In genomic region chr7:100234264-100234885, GRCm38 (mm10) we compare ENCODE assay signal across 8 mouse cellular contexts. TPM values are rescaled to one million over a fixed set of nuclear protein-coding genes. Genes with fewer than 3 reads are reported as not detected.
DNase-seq lines count a peak whose midpoint lies in the region; ATAC-seq lines count a peak whose summit lies in the region.

No protein-coding gene starts in this region.

- peak; percentile 51; the same call in 1 of the 2 replicates for ATAC-seq in hindbrain, embryonic 14.5 days (ENCODE audit: low FRiP score)
- ATAC-seq in hindbrain, embryonic 13.5 days (ENCODE audit: low FRiP score): no peak
- peak; percentile 84 for ATAC-seq in activated CD4-positive, CD25-positive, alpha-beta regulatory T cell, adult 4 months
- ATAC-seq in embryonic facial prominence, embryonic 14.5 days (ENCODE audit: low read depth): no peak

- H3K4me2 ChIP-seq in hindbrain, embryonic 14.5 days (replicated peaks): no peak overlapping the region
- H3K4me2 ChIP-seq in hindbrain, embryonic 13.5 days: no peak overlapping the region
- no peak overlapping the region for H3K4me2 ChIP-seq in embryonic facial prominence, embryonic 14.5 days (ENCODE audit: low read depth, low read length)

- DNase-seq in hindbrain, embryonic 14.5 days (ENCODE audit: low spot score): peak; percentile 64
- peak; percentile 58 for DNase-seq in CD4-positive helper T cell, adult 2 months (ENCODE audit: low read depth, low spot score)
- DNase-seq in embryonic facial prominence, embryonic 14.5 days (ENCODE audit: low spot score): peak; percentile 53
- peak; percentile 39 for DNase-seq in large intestine, adult 2 months (ENCODE audit: low read depth, low spot score)
- DNase-seq in naive thymus-derived CD4-positive, alpha-beta T cell, adult 2 months (ENCODE audit: low read depth): peak; percentile 74
- DNase-seq in neural tube, embryonic 10.5 days (ENCODE audit: extremely low spot score, low spot score): no peak

- WGBS in hindbrain, embryonic 14.5 days: 60% methylated on average over 7 of the region's 7 CpGs
- WGBS in hindbrain, embryonic 13.5 days: 60% methylated on average over 7 of the region's 7 CpGs
- 62% methylated on average over 7 of the region's 7 CpGs for WGBS in embryonic facial prominence, embryonic 14.5 days
- WGBS in large intestine, adult 2 months: 55% methylated on average over 7 of the region's 7 CpGs

- H3K9me3 ChIP-seq in hindbrain, embryonic 14.5 days (ENCODE audit: control insufficient read depth, low read length): no peaks in the 10 kb centered on the region
- H3K9me3 ChIP-seq in hindbrain, embryonic 13.5 days: no peaks in the 10 kb centered on the region
- H3K9me3 ChIP-seq in embryonic facial prominence, embryonic 14.5 days (ENCODE audit: control insufficient read depth, low read length): no peaks in the 10 kb centered on the region

- no peaks in the 10 kb centered on the region for H3K27me3 ChIP-seq in hindbrain, embryonic 14.5 days (ENCODE audit: control insufficient read depth, insufficient read depth, low read length)
- H3K27me3 ChIP-seq in hindbrain, embryonic 13.5 days: no peaks in the 10 kb centered on the region
- H3K27me3 ChIP-seq in embryonic facial prominence, embryonic 14.5 days (replicated peaks; ENCODE audit: control insufficient read depth, insufficient read depth, low read length): no peaks in the 10 kb centered on the region

- no peak overlapping the region for H3K27ac ChIP-seq in hindbrain, embryonic 14.5 days
- no peak overlapping the region for H3K27ac ChIP-seq in hindbrain, embryonic 13.5 days
- H3K27ac ChIP-seq in embryonic facial prominence, embryonic 14.5 days (replicated peaks; ENCODE audit: low read depth, low read length): no peak overlapping the region

- H3K36me3 ChIP-seq in hindbrain, embryonic 14.5 days (replicated peaks; ENCODE audit: control insufficient read depth, insufficient read depth): no peaks in the 10 kb centered on the region
- no peaks in the 10 kb centered on the region for H3K36me3 ChIP-seq in hindbrain, embryonic 13.5 days
- no peaks in the 10 kb centered on the region for H3K36me3 ChIP-seq in embryonic facial prominence, embryonic 14.5 days (ENCODE audit: control insufficient read depth, insufficient read depth, low read length)

- H3K4me3 ChIP-seq in hindbrain, embryonic 14.5 days (replicated peaks; ENCODE audit: low read length): no peak overlapping the region
- H3K4me3 ChIP-seq in hindbrain, embryonic 13.5 days: no peak overlapping the region
- no peak overlapping the region for H3K4me3 ChIP-seq in embryonic facial prominence, embryonic 14.5 days (ENCODE audit: low read depth, low read length)

- peaks cover 12% of the 10 kb centered on the region; the same call in 1 of the 2 replicates for H3K4me1 ChIP-seq in hindbrain, embryonic 14.5 days (replicated peaks; ENCODE audit: control insufficient read depth, insufficient read depth, low read length)
- peaks cover 21% of the 10 kb centered on the region for H3K4me1 ChIP-seq in hindbrain, embryonic 13.5 days (replicated peaks)
- peaks cover 4% of the 10 kb centered on the region; the same call in 1 of the 2 replicates for H3K4me1 ChIP-seq in embryonic facial prominence, embryonic 14.5 days (ENCODE audit: control insufficient read depth, insufficient read depth, low read length)

- no peak overlapping the region for H3K9ac ChIP-seq in hindbrain, embryonic 14.5 days
- H3K9ac ChIP-seq in hindbrain, embryonic 13.5 days: no peak overlapping the region
- H3K9ac ChIP-seq in embryonic facial prominence, embryonic 14.5 days (ENCODE audit: low read depth, low read length): no peak overlapping the region

RNA-seq across cellular contexts. Expression of gene Pgm2l1, which starts 7.2 kb away (rescaled TPM):
- polyA plus RNA-seq in hindbrain, embryonic 14.5 days (2014; fragmentation: Nextera tagmentation; extraction: Ambion mirVana): 29.0 and 29.1 TPM in 2 replicates
- polyA plus RNA-seq in hindbrain, embryonic 13.5 days (2015; fragmentation: Nextera tagmentation; extraction: Ambion mirVana): 21.0 and 21.4 TPM in 2 replicates
- 1 to 10 TPM; 3.7 to 3.8 TPM for polyA plus RNA-seq in activated CD4-positive, CD25-positive, alpha-beta regulatory T cell, adult 4 months (2017; shearing (Covaris generic))
- 3.8 and 4.1 TPM in 2 replicates for polyA plus RNA-seq in embryonic facial prominence, embryonic 14.5 days (2014; fragmentation: Nextera tagmentation; extraction: Ambion mirVana)
- 1.2 and 2.6 TPM in 2 replicates for polyA plus RNA-seq in large intestine, adult 2 months (2012; rRNA removed)

RNA-seq across cellular contexts. Expression of gene P4ha3, which starts 50.9 kb away (rescaled TPM):
- 10.5 and 12.6 TPM in 2 replicates for polyA plus RNA-seq in hindbrain, embryonic 14.5 days (2014; fragmentation: Nextera tagmentation; extraction: Ambion mirVana)
- 5.9 and 6.4 TPM in 2 replicates for polyA plus RNA-seq in hindbrain, embryonic 13.5 days (2015; fragmentation: Nextera tagmentation; extraction: Ambion mirVana)
- polyA plus RNA-seq in activated CD4-positive, CD25-positive, alpha-beta regulatory T cell, adult 4 months (2017; shearing (Covaris generic)): under 1 TPM in 1 of 2 experiments, not detected in 1; 0.26 TPM
- polyA plus RNA-seq in embryonic facial prominence, embryonic 14.5 days (2014; fragmentation: Nextera tagmentation; extraction: Ambion mirVana): 24.5 and 26.0 TPM in 2 replicates
- 0.36 and 0.42 TPM in 2 replicates for polyA plus RNA-seq in large intestine, adult 2 months (2012; rRNA removed)

RNA-seq across cellular contexts. Expression of gene Kcne3, which starts 58.1 kb away (rescaled TPM):
- 0.30 and 0.50 TPM in 2 replicates for polyA plus RNA-seq in hindbrain, embryonic 14.5 days (2014; fragmentation: Nextera tagmentation; extraction: Ambion mirVana)
- polyA plus RNA-seq in hindbrain, embryonic 13.5 days (2015; fragmentation: Nextera tagmentation; extraction: Ambion mirVana): 0.58 and 0.66 TPM in 2 replicates
- polyA plus RNA-seq in activated CD4-positive, CD25-positive, alpha-beta regulatory T cell, adult 4 months (2017; shearing (Covaris generic)): not detected
- 12.4 and 13.3 TPM in 2 replicates for polyA plus RNA-seq in embryonic facial prominence, embryonic 14.5 days (2014; fragmentation: Nextera tagmentation; extraction: Ambion mirVana)
- polyA plus RNA-seq in large intestine, adult 2 months (2012; rRNA removed): 220 and 227 TPM in 2 replicates

Comparison
In these comparisons a context has a peak if more than half of its experiments do, and no peak if none do; other contexts are left out.
1. ATAC-seq: peak in hindbrain, embryonic 14.5 days (single experiment) and activated CD4-positive, CD25-positive, alpha-beta regulatory T cell, adult 4 months (single experiment); none in hindbrain, embryonic 13.5 days (single experiment) and embryonic facial prominence, embryonic 14.5 days (single experiment).
2. RNA of gene Kcne3, which starts 58.1 kb away (polyA plus RNA-seq): 220 to 227 TPM in large intestine, adult 2 months; 12.4 to 13.3 TPM in embryonic facial prominence, embryonic 14.5 days, 0.58 to 0.66 TPM in hindbrain, embryonic 13.5 days, 0.30 to 0.50 TPM in hindbrain, embryonic 14.5 days and not detected in activated CD4-positive, CD25-positive, alpha-beta regulatory T cell, adult 4 months; every median in the first group is over 10 times any median in the second.